ENCODE assay signal across 23 mouse cellular contexts in genomic region chr2:11664806-11665205, GRCm38 (mm10). TPM values are rescaled to one million over a fixed set of nuclear protein-coding genes. Genes with fewer than 3 reads are reported as not detected.
DNase-seq lines count a peak whose midpoint lies in the region; TF ChIP-seq lines count a peak whose summit lies in the region.
"Had no signal": no experiment of that assay in that cellular context is flagged by ENCODE, and none has a peak within 500 bp of the region (broad histone marks: within the 10 kb centered on the region; RNA-seq: fewer than 3 reads in every experiment).

No protein-coding gene starts in this region.

- TF ChIP-seq POLR2A in kidney, adult 2 months (IDR thresholded peaks at IDR 0.05; ENCODE audit: low read depth, low read length) = no peak

- TF ChIP-seq CTCF in gastrocnemius, adult 2 months (IDR thresholded peaks at IDR 0.05) = no peak
- no peak for TF ChIP-seq CTCF in kidney, adult 2 months (conservative IDR thresholded peaks at IDR 0.05; ENCODE audit: insufficient read depth, insufficient read length, low read depth, low read length)

- no peaks in the 10 kb centered on the region for H3K27me3 ChIP-seq in kidney, adult 2 months (replicated peaks; ENCODE audit: control insufficient read depth, insufficient read depth, low read length)
- H3K27me3 ChIP-seq: intestine, embryonic 15.5 days; liver, embryonic 13.5 days had no signal

- intact Hi-C loops in gastrocnemius, adult 2 months (cut with DNase I) = loop anchor here (1.0 to 5.0 kb wide), 2 partner anchors 22 to 207 kb away; no protein-coding TSS in a partner anchor

- peak overlapping the region; percentile 65 for H3K4me3 ChIP-seq in gastrocnemius, adult 2 months
- no peak overlapping the region for H3K4me3 ChIP-seq in kidney, adult 2 months (ENCODE audit: insufficient read depth, low read depth, low read length)
- H3K4me3 ChIP-seq: intestine, embryonic 15.5 days had no signal

- DNase-seq in gastrocnemius, adult 2 months = peak; percentile 45
- DNase-seq in gastrocnemius, postnatal 10 days = no peak
- DNase-seq in kidney, adult 2 months = peak; percentile 80
- no peak for DNase-seq in kidney, postnatal 4 days
- peak; percentile 11 for DNase-seq in adipocyte (ENCODE audit: low spot score)
- peak; percentile 62 for DNase-seq in kidney, adult 9 months
- no peak for DNase-seq in testis, postnatal 10 days (ENCODE audit: low spot score)
- DNase-seq: cerebellum, adult 11-12 months; liver, embryonic 13.5 days had no signal

- no peaks in the 10 kb centered on the region for H3K4me1 ChIP-seq in kidney, adult 2 months (ENCODE audit: control insufficient read depth, insufficient read depth, low read length)
- H3K4me1 ChIP-seq: intestine, embryonic 15.5 days had no signal

- H3K36me3 ChIP-seq in kidney, adult 2 months (ENCODE audit: control insufficient read depth, insufficient read depth, low read length) = no peaks in the 10 kb centered on the region
- H3K36me3 ChIP-seq: intestine, embryonic 15.5 days; liver, embryonic 13.5 days had no signal

- peak overlapping the region; percentile 71 for H3K27ac ChIP-seq in gastrocnemius, adult 2 months
- peak overlapping the region; percentile 43 for H3K27ac ChIP-seq in kidney, adult 2 months (ENCODE audit: insufficient read depth, low read depth, low read length)
- H3K27ac ChIP-seq: intestine, embryonic 15.5 days; left cerebral cortex, adult 2 months; liver, embryonic 13.5 days; macrophage had no signal

- WGBS in kidney, adult 2 months = 59% methylated on average over 4 of the region's 4 CpGs

RNA-seq across cellular contexts. Expression of gene Il2ra, which starts 22.2 kb away (rescaled TPM):
- under 1 TPM; 0.45 to 0.92 TPM for total RNA-seq in gastrocnemius, adult 2 months (2021)
- under 1 TPM; 0.14 to 0.16 TPM for total RNA-seq in gastrocnemius, postnatal 10 days (2021)
- polyA plus RNA-seq in kidney, adult 2 months (2012; rRNA removed) = 0.14 and 0.42 TPM in 2 replicates
- total RNA-seq: left cerebral cortex, postnatal 4 days had no signal
- polyA plus RNA-seq: adrenal gland, adult 2 months; C2C12; forebrain, embryonic 11.5 days; heart, postnatal 0 days; hindbrain, embryonic 11.5 days; liver, embryonic 13.5 days; midbrain, embryonic 11.5 days; neural tube, embryonic 11.5 days had no signal

RNA-seq across cellular contexts. Expression of gene Gm17490, which starts 38.7 kb away (rescaled TPM):
- total RNA-seq in gastrocnemius, adult 2 months (2021) = not detected
- total RNA-seq in gastrocnemius, postnatal 10 days (2021) = not detected
- not detected in 2 replicates for polyA plus RNA-seq in kidney, adult 2 months (2012; rRNA removed)
- total RNA-seq: adrenal gland, adult 2 months; gastrocnemius, postnatal 25 days; left cerebral cortex, adult 2 months; left cerebral cortex, postnatal 4 days had no signal
- polyA plus RNA-seq: adrenal gland, adult 2 months; C2C12; forebrain, embryonic 11.5 days; heart, postnatal 0 days; hindbrain, embryonic 11.5 days; intestine, embryonic 15.5 days; liver, embryonic 13.5 days; lung, embryonic 16.5 days; macrophage; midbrain, embryonic 11.5 days; neural tube, embryonic 11.5 days; small intestine, adult 2 months had no signal

RNA-seq across cellular contexts. Expression of gene Il15ra, which starts 40.3 kb away (rescaled TPM):
- total RNA-seq in gastrocnemius, adult 2 months (2021) = 10 to 100 TPM; 29.8 to 38.6 TPM
- total RNA-seq in gastrocnemius, postnatal 10 days (2021) = 10 to 100 TPM; 12.9 to 15.4 TPM
- 22.4 and 22.5 TPM in 2 replicates for polyA plus RNA-seq in kidney, adult 2 months (2012; rRNA removed)

Comparison
In these comparisons a context has a peak if more than half of its experiments do, and no peak if none do; other contexts are left out.
1. DNase-seq: peak in gastrocnemius, adult 2 months (single experiment), kidney, adult 2 months (single experiment), adipocyte (single experiment) and kidney, adult 9 months (single experiment); none in gastrocnemius, postnatal 10 days (single experiment), kidney, postnatal 4 days (0 of 2) and testis, postnatal 10 days (single experiment).